Mouse (Mus musculus) forebrain, embryonic 10.5 days (tissue): Measurements from ENCODE around the gene Otx1. TPM values are rescaled to one million over a fixed set of nuclear protein-coding genes. Genes with fewer than 3 reads are reported as not detected.

Experiments
- DNase-seq: peaks from one replicate; pipeline ENCODE4 v3.0.0-alpha.2; 2017; ENCODE audit warnings: low spot score; ENCODE audit errors: extremely low spot score
- H3K27ac ChIP-seq: fragments of 300-500 bp; sonication (generic); 2 replicates; pipeline ENCODE4 v1.5.1; 2016; ENCODE audit warnings: mild to moderate bottlenecking
- H3K27me3 ChIP-seq: fragments of 300-500 bp; sonication (generic); 2 replicates; pipeline ENCODE4 v1.6.1; 2016; ENCODE audit warnings: mild to moderate bottlenecking; ENCODE audit not compliant: poor library complexity, severe bottlenecking
- H3K36me3 ChIP-seq: fragments of 300-500 bp; sonication (generic); replicated peaks from 2 replicates; pipeline ENCODE4 v1.6.1; 2016; ENCODE audit warnings: mild to moderate bottlenecking, moderate library complexity
- H3K4me1 ChIP-seq: fragments of 300-500 bp; sonication (generic); 2 replicates; pipeline ENCODE4 v1.6.1; 2016
- H3K4me3 ChIP-seq: fragments of 300-500 bp; sonication (generic); 2 replicates; pipeline ENCODE4 v1.5.1; 2016; ENCODE audit warnings: mild to moderate bottlenecking, moderate library complexity
- H3K9me3 ChIP-seq: fragments of 300-500 bp; sonication (generic); 2 replicates; pipeline ENCODE4 v1.6.1; 2016; ENCODE audit warnings: mild to moderate bottlenecking, moderate library complexity
- WGBS: fragments of 180-500 bp; shearing (Covaris S2); methylation state at CpG from one replicate; pipeline ENCODE4 v1.1.7; 2016; 5-methylcytosine and 5-hydroxymethylcytosine counted together
- polyA plus RNA-seq: library from polyadenylated mRNA; unstranded; fragments of >200 nt; fragmentation: Nextera tagmentation; extraction: Ambion mirVana; gene quantifications from 2 replicates; pipeline ENCODE4 v1.2.1, GENCODE M21; 2016

The Otx1 gene
- polyA plus RNA-seq, 1 experiment from 2014 or later: 46.1 TPM

GRCm38 (mm10) chr11:22006471-22007087 lies 3.9 kb upstream of the Otx1 start:
- no peak for DNase-seq
- Histone ChIP-seq H3K36me3 (no peaks in the 10 kb centered on the region), H3K27ac (peak overlapping the region; percentile 99), H3K4me1 (peaks cover 97% of the 10 kb centered on the region), H3K4me3 (peak overlapping the region; percentile 91), H3K27me3 (peaks cover 74% of the 10 kb centered on the region), H3K9me3 (no peaks in the 10 kb centered on the region)
- 5% methylated on average over 12 of the region's 12 CpGs for WGBS

DNA sequence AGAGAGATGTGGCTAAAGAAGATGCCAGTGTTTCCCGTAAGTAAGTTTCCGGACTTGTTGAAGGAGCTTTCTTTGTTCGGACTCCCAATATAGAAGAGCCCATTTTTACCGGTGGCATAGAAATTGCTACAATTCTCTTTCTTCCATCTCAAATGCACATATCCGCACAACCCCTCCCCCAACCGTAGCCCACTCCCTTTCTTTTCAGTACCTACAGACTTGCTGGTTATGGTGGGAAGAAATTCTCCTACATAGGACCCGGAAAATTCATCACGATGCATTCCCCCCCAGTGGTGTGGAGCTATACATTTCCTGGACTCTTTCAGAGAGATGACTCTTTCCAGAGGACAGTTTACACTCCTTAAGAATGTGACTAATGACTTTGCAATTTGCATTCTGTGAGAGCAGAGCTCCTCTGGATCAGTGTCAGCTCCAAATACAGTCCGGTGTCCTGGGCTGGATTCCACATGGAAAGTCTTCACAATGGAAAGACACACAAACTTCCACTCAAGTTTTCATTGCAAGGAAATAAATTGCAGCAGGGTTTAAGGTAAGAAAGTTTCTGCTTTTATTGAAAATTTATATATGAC lies 2.7 kb upstream of the Otx1 start:
- Histone ChIP-seq H3K36me3 (peaks cover under 1% of the 10 kb centered on the region; the same call in 1 of the 2 replicates), H3K27me3 (peaks cover 79% of the 10 kb centered on the region), H3K27ac (peak overlapping the region; percentile 99), H3K4me1 (peaks cover 97% of the 10 kb centered on the region), H3K9me3 (no peaks in the 10 kb centered on the region), H3K4me3 (peak overlapping the region; percentile 91)
- 2% methylated on average over 9 of the region's 9 CpGs for WGBS
- DNase-seq: peak; percentile 59

DNA sequence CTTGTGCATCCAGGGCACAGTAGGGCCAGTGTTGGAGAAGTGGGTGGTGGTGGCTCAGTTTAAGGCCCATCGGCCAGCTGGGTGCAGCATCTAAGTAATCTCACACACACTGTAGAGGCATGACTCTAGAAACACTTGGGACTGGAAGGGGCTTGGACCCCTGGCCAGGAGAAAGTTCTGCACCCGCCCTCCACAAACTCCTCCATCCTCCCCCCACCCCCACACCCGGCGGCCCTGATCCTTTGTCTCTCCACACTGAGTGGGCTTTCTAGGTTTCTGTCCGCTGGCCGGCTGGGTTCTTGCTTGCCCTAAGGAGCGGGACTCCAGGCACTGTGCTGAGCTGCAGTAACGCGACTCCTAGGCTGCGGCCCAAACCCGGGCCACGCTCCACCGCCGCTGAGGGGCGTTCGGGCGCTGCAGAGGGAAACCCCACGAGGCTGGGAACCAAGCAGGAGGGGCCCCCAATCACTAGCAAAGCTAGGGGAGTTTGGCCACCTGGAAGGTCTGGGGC lies 1.7 kb upstream of the Otx1 start:
- Histone ChIP-seq H3K36me3 (peaks cover 11% of the 10 kb centered on the region), H3K9me3 (no peaks in the 10 kb centered on the region), H3K27me3 (peaks cover 89% of the 10 kb centered on the region), H3K27ac (peak overlapping the region; percentile 99), H3K4me3 (peak overlapping the region; percentile 91), H3K4me1 (peaks cover 93% of the 10 kb centered on the region)
- DNase-seq: peak; percentile 79
- under 1% methylated on average over 18 of the region's 18 CpGs for WGBS

DNA sequence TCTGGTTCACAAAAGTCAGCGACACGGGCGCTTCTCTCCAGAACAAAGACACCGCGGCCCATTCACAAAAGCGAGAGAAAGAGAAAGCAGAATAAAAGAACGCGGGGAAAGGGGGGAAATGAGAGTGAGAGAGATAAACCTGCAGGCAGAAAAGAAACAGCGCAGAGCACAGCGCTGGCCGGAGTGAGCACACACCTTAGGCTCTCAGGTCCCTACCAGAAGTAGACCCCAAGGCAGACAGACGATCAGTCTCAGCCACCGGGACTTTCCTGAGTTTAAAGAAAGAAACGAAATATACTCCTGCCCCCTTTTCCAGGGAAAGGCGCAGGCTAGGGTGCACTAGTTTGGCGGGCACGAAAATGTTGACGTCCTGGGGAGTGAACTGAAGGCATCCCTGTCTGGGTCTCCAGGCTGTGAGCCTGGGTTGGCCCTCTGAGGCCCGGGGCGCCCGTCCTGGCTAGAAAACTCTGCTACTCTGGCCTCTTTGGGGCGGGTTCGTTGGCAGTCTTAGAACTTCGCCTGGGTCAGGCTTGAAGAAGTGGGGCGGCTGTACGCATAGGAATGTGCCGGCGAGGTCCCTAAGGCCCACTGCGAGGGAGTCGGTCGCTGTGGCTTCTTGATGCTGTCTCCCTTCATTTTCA lies 764 bp upstream of the Otx1 start:
- Histone ChIP-seq H3K4me1 (peaks cover 93% of the 10 kb centered on the region), H3K27me3 (peaks cover 96% of the 10 kb centered on the region), H3K4me3 (peak overlapping the region; percentile 91), H3K27ac (peak overlapping the region; percentile 99), H3K36me3 (peaks cover 20% of the 10 kb centered on the region), H3K9me3 (no peaks in the 10 kb centered on the region)
- under 1% methylated on average over 31 of the region's 31 CpGs for WGBS
- peak; percentile 69 for DNase-seq

DNA sequence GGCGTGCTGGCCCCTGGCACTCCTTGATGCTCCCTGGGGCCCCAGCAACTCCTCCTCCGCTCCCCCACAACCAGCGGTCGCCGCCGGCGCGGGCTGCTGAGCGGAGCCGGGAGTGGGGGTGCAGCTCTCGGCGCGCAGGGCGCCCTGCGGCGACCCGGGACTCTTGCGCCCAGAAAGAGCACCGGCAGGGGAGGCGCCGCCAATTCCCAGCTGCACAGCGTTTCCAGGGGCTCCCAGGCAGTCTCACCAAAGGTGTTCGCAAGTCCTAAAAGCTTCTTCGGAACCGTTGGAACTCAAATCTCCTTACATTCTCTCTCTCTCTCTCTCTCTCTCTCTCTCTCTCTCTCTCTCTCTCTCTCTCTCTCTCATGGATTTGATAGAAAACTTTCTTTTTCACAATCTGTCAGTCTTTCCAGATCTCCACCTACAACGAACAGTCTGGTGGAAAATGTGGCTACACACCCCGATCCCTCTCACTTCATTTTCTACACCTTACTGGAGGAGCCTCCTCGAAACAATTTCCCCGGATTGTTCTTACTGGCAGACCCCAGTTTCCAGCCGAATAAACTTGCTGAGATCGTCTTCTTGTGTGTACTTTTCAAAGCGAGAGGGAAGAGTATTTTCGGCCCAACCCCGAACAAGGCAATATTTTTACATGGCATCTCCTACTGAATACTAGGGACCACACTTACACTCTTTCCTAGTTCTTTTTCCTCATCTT lies 475 bp downstream of the Otx1 start:
- H3K27ac ChIP-seq: peak overlapping the region; percentile 99
- peaks cover 93% of the 10 kb centered on the region for H3K4me1 ChIP-seq
- peaks cover 98% of the 10 kb centered on the region for H3K27me3 ChIP-seq
- H3K36me3 ChIP-seq: peaks cover 32% of the 10 kb centered on the region
- WGBS: under 1% methylated on average over 34 of the region's 34 CpGs
- peak overlapping the region; percentile 91 for H3K4me3 ChIP-seq
- no peaks in the 10 kb centered on the region for H3K9me3 ChIP-seq
- DNase-seq: no peak

DNA sequence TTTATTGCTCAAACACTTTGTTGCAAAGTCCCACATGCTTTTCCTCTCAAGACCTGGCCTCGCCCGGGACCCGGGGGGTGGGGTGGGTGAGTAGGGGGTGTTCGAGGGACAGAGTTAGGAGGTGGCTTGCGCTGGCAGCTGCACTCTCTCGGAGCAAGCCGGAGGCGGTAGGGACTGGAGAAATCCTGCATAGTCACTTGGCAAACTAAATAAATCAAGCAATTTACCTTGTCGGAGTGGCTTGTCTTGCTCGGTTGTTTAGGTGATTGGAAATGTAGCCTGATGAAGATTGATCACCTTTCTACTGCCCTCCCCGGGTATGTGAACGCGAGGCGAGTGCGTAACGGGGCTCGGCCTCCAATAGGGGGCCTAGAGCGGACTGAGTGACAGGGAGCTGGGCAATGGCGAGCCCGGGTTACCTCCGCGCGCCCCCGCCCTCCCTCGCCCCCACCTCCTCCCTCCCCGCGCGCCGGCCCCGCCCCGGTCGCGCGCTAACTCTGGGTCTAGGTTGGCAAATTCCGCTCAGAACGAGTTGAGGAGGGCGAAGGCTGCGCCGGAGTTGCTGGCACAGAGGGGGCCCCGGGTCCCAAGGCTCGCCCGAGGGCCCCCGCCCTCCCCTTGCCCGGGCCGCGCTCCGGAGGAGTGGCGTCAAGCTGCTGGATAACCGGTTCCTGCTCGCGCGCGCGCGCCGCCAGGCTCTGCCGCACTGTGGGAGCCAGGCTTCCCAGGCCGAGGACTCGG lies 1.2 kb downstream of the Otx1 start:
- Histone ChIP-seq H3K27me3 (peaks cover 98% of the 10 kb centered on the region), H3K9me3 (no peaks in the 10 kb centered on the region), H3K4me3 (peak overlapping the region; percentile 91), H3K4me1 (peaks cover 93% of the 10 kb centered on the region), H3K36me3 (peaks cover 40% of the 10 kb centered on the region), H3K27ac (peak overlapping the region; percentile 99)
- WGBS: under 1% methylated on average over 59 of the region's 59 CpGs
- DNase-seq: peak; percentile 89

GRCm38 (mm10) chr11:22000316-22001076 lies 2.2 kb downstream of the Otx1 start:
- Histone ChIP-seq H3K9me3 (no peaks in the 10 kb centered on the region), H3K36me3 (peaks cover 50% of the 10 kb centered on the region), H3K27me3 (peaks cover 98% of the 10 kb centered on the region), H3K4me3 (peak overlapping the region; percentile 91), H3K4me1 (peaks cover 93% of the 10 kb centered on the region), H3K27ac (peak overlapping the region; percentile 99)
- peak; percentile 44 for DNase-seq
- under 1% methylated on average over 48 of the region's 48 CpGs for WGBS

DNA sequence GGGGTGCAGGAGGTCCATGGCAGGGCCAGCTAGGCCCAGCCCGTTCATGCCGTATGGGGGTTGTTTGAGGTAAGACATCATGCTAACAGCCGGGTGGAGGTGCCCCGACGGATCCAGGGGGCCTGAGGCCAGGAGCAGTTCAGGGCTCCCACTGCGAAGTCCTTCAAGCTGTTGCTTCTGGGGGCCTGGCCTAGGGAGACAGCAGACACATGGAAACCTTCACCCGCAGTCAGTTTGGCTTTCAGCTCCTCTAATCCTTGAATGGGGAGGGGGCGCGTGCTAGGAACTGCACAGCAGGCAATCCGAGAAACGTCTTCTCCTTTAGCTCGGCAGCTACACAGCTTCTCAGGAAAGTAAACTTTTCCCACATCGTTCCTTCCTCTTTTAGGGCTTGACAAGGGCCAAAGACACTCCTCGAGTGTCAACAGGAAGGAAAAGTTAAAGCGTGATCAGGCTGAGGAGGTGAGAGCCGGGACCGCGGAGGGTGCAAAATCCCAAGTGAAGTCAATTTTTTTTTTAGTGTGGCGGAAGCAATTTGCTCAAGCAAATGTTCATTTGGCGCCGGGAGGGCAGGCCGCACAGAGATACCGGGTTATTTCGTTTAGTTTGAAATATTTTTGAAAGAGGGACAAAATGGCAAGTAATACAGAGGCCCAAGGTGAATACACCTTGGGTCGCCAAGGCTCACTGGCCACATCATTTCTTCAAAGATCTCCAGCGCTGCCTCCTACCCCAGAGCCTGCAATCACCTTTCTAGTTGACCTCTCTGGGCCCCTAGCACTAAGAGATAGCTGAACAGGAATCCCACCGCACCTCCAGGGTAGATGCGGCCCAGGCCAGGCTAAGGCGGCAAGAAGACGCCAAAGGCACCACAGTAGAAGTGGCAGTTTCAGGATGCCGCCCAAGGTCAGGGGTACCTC lies 3.0 kb downstream of the Otx1 start:
- Histone ChIP-seq H3K9me3 (no peaks in the 10 kb centered on the region), H3K4me1 (peaks cover 93% of the 10 kb centered on the region), H3K27ac (peak overlapping the region; percentile 99), H3K36me3 (peaks cover 58% of the 10 kb centered on the region), H3K27me3 (peaks cover 97% of the 10 kb centered on the region), H3K4me3 (peak overlapping the region; percentile 91)
- DNase-seq: peak; percentile 56
- WGBS: under 1% methylated on average over 31 of the region's 31 CpGs

- WGBS: 2% methylated on average over 32 of the region's 32 CpGs
- Histone ChIP-seq H3K4me1 (peaks cover 93% of the 10 kb centered on the region), H3K9me3 (no peaks in the 10 kb centered on the region), H3K36me3 (peaks cover 64% of the 10 kb centered on the region), H3K4me3 (peak overlapping the region; percentile 91), H3K27ac (peak overlapping the region; percentile 99), H3K27me3 (peaks cover 97% of the 10 kb centered on the region)
- DNase-seq: peak; percentile 59
Observed at GRCm38 (mm10) chr11:21998141-21999047, 4.3 kb downstream of the Otx1 start.

DNA sequence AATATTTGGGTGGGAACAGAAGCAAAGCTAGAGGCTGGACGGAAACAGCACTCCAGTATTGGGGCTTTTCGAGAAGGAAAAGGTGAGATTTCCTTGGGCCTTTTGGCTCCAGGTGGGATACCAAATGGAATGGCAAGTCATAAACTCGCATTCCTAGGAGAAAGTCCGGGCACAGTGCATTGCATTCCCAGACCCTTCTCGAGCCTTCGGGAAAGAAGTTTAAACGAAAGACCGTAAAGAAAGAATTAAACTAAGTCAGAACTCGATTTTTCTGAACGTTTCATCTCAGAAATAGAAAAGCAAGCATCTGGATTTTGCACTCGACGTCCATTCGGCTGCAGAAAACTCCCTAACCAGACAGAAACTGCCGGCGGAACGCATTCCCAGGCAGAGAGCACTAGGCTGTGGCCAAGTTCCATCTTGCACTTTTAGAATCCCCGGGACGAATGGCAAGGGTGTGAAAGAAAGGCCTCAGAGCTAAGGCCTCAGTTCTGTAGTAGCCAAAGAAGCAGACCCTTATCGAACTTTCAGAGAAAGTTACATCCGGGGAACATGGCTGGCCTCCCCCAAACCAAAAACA lies 5.0 kb downstream of the Otx1 start:
- Histone ChIP-seq H3K4me3 (peak overlapping the region; percentile 91), H3K4me1 (peaks cover 93% of the 10 kb centered on the region), H3K9me3 (no peaks in the 10 kb centered on the region), H3K27me3 (peaks cover 97% of the 10 kb centered on the region), H3K36me3 (peaks cover 64% of the 10 kb centered on the region), H3K27ac (peak overlapping the region; percentile 99)
- peak; percentile 42 for DNase-seq
- WGBS: 3% methylated on average over 20 of the region's 20 CpGs
